Mouse (Mus musculus): ENCODE results near the gene Agbl2. TPM values are rescaled to one million over a fixed set of nuclear protein-coding genes. Genes with fewer than 3 reads are reported as not detected.

Agbl2 gene
- 0.49 TPM for polyA plus RNA-seq (2014; fragmentation: Illumina TruSeq; extraction: RNeasy Lipid Tissue Mini Kit (QIAGEN cat#74804); ENCODE audit: low read depth, low replicate concordance)

GRCm38 (mm10) chr2:90782458-90782857, at the start of gene Agbl2:
TSS of gene Agbl2 (plus strand) at chr2:90782727.

GRCm38 (mm10) chr2:90745053-90745678, 37.4 kb upstream of the Agbl2 start, which contains the start of gene Fnbp4:
TSS of gene Fnbp4 (plus strand) at chr2:90745370.

GRCm38 (mm10) chr2:90846955-90847680, 64.6 kb downstream of the Agbl2 start, which contains the start of gene Mtch2:
TSS of gene Mtch2 (plus strand) at chr2:90847155.

Other genes starting within 250 kb of the Agbl2 start
- gene Ptprj, start 202.1 kb upstream of the Agbl2 start, polyA plus RNA-seq (2014; fragmentation: Illumina TruSeq; extraction: RNeasy Lipid Tissue Mini Kit (QIAGEN cat#74804); ENCODE audit: low read depth, low replicate concordance) = 37.9 TPM
- gene Nup160, start 105.5 kb upstream of the Agbl2 start, polyA plus RNA-seq (2014; fragmentation: Illumina TruSeq; extraction: RNeasy Lipid Tissue Mini Kit (QIAGEN cat#74804); ENCODE audit: low read depth, low replicate concordance) = 14.9 TPM
- 45.9 TPM for gene Fnbp4, start 37.4 kb upstream of the Agbl2 start, polyA plus RNA-seq (2014; fragmentation: Illumina TruSeq; extraction: RNeasy Lipid Tissue Mini Kit (QIAGEN cat#74804); ENCODE audit: low read depth, low replicate concordance)
- gene Mtch2, start 64.4 kb downstream of the Agbl2 start, polyA plus RNA-seq (2014; fragmentation: Illumina TruSeq; extraction: RNeasy Lipid Tissue Mini Kit (QIAGEN cat#74804); ENCODE audit: low read depth, low replicate concordance) = 626 TPM
- not detected for gene C1qtnf4, start 103.1 kb downstream of the Agbl2 start, polyA plus RNA-seq (2014; fragmentation: Illumina TruSeq; extraction: RNeasy Lipid Tissue Mini Kit (QIAGEN cat#74804); ENCODE audit: low read depth, low replicate concordance)
- 12.0 TPM for gene Kbtbd4, start 122.0 kb downstream of the Agbl2 start, polyA plus RNA-seq (2014; fragmentation: Illumina TruSeq; extraction: RNeasy Lipid Tissue Mini Kit (QIAGEN cat#74804); ENCODE audit: low read depth, low replicate concordance)
- gene Ndufs3, start 122.1 kb downstream of the Agbl2 start, polyA plus RNA-seq (2014; fragmentation: Illumina TruSeq; extraction: RNeasy Lipid Tissue Mini Kit (QIAGEN cat#74804); ENCODE audit: low read depth, low replicate concordance) = 335 TPM
- gene Celf1, start 157.7 kb downstream of the Agbl2 start, polyA plus RNA-seq (2014; fragmentation: Illumina TruSeq; extraction: RNeasy Lipid Tissue Mini Kit (QIAGEN cat#74804); ENCODE audit: low read depth, low replicate concordance) = 76.2 TPM

Measured in kidney, adult 10 weeks (tissue).